Mouse (Mus musculus) testis, adult 2 months (tissue): ENCODE results near the gene Cdh23. TPM values are rescaled to one million over a fixed set of nuclear protein-coding genes. Genes with fewer than 3 reads are reported as not detected.

ENCODE experiments used
- H3K27ac ChIP-seq: fragments of 200-500 bp; 2 replicates; pipeline ENCODE4 v1.5.1; 2012; ENCODE audit warnings: low read depth, low read length; ENCODE audit not compliant: control insufficient read depth, insufficient read depth
- H3K27me3 ChIP-seq: fragments of 200-500 bp; 2 replicates; pipeline ENCODE4 v1.6.1; 2012; ENCODE audit warnings: mild to moderate bottlenecking, low read length, moderate library complexity; ENCODE audit not compliant: control insufficient read depth, insufficient read depth
- H3K36me3 ChIP-seq: fragments of 200-500 bp; 2 replicates; pipeline ENCODE4 v1.6.1; 2012; ENCODE audit warnings: mild to moderate bottlenecking, low read length; ENCODE audit not compliant: control insufficient read depth, insufficient read depth
- H3K4me1 ChIP-seq: fragments of 200-500 bp; 2 replicates; pipeline ENCODE4 v1.6.1; 2012; ENCODE audit warnings: low read length; ENCODE audit not compliant: control insufficient read depth, insufficient read depth
- H3K4me3 ChIP-seq: fragments of 200-500 bp; 2 replicates; pipeline ENCODE4 v1.5.1; 2012; ENCODE audit warnings: low read depth, mild to moderate bottlenecking, low read length, moderate library complexity, mixed read lengths; ENCODE audit not compliant: control insufficient read depth
- CTCF ChIP-seq: fragments of 200-500 bp; IDR thresholded peaks from 2 replicates; pipeline ENCODE4 v1.5.1; 2012; ENCODE audit warnings: low read depth, mild to moderate bottlenecking, inconsistent platforms, low read length, moderate library complexity; ENCODE audit not compliant: control insufficient read depth, insufficient read depth, insufficient replicate concordance
- POLR2A ChIP-seq: fragments of 200-500 bp; IDR thresholded peaks from 2 replicates; pipeline ENCODE4 v1.6.1; 2012; ENCODE audit warnings: low read depth, mild to moderate bottlenecking, inconsistent platforms, low read length, moderate library complexity; ENCODE audit not compliant: control insufficient read depth
- polyA plus RNA-seq: library from polyadenylated mRNA; depleted of rRNA; stranded (reverse); fragments of >200 nt; gene quantifications from 2 replicates; pipeline ENCODE4 v1.2.3, GENCODE M21; 2012

Gene Cdh23
- polyA plus RNA-seq, 1 experiment = 34.4 TPM

- Histone ChIP-seq H3K36me3 (no peaks in the 10 kb centered on the region), H3K4me3 (no peak overlapping the region), H3K4me1 (no peaks in the 10 kb centered on the region), H3K27me3 (no peaks in the 10 kb centered on the region), H3K27ac (no peak overlapping the region)
- TF ChIP-seq CTCF = no peak
- no peak for TF ChIP-seq POLR2A
Observed at GRCm38 (mm10) chr10:60527949-60528348, 168.3 kb downstream of the Cdh23 start.

GRCm38 (mm10) chr10:60525081-60525480, 171.2 kb downstream of the Cdh23 start:
- Histone ChIP-seq H3K27me3 (no peaks in the 10 kb centered on the region), H3K4me1 (no peaks in the 10 kb centered on the region), H3K4me3 (no peak overlapping the region), H3K36me3 (no peaks in the 10 kb centered on the region), H3K27ac (no peak overlapping the region)
- TF ChIP-seq CTCF (no peak), POLR2A (no peak)

GRCm38 (mm10) chr10:60516286-60516685, 180.0 kb downstream of the Cdh23 start:
- Histone ChIP-seq H3K4me1 (no peaks in the 10 kb centered on the region), H3K27ac (no peak overlapping the region), H3K4me3 (no peak overlapping the region), H3K36me3 (no peaks in the 10 kb centered on the region), H3K27me3 (no peaks in the 10 kb centered on the region)
- TF ChIP-seq CTCF = no peak
- no peak for TF ChIP-seq POLR2A

GRCm38 (mm10) chr10:60498538-60498937, 197.8 kb downstream of the Cdh23 start:
- no peaks in the 10 kb centered on the region for H3K27me3 ChIP-seq
- H3K4me3 ChIP-seq = no peak overlapping the region
- TF ChIP-seq POLR2A (no peak), CTCF (no peak)
- no peak overlapping the region for H3K27ac ChIP-seq
- H3K4me1 ChIP-seq = no peaks in the 10 kb centered on the region
- no peaks in the 10 kb centered on the region for H3K36me3 ChIP-seq

GRCm38 (mm10) chr10:60495070-60495469, 201.2 kb downstream of the Cdh23 start:
- Histone ChIP-seq H3K4me1 (no peaks in the 10 kb centered on the region), H3K4me3 (no peak overlapping the region), H3K27ac (no peak overlapping the region), H3K27me3 (no peaks in the 10 kb centered on the region), H3K36me3 (no peaks in the 10 kb centered on the region)
- TF ChIP-seq POLR2A (no peak), CTCF (no peak)

- TF ChIP-seq CTCF (no peak), POLR2A (no peak)
- Histone ChIP-seq H3K36me3 (no peaks in the 10 kb centered on the region), H3K4me1 (no peaks in the 10 kb centered on the region), H3K27ac (no peak overlapping the region), H3K4me3 (no peak overlapping the region), H3K27me3 (no peaks in the 10 kb centered on the region)
Observed at GRCm38 (mm10) chr10:60491538-60491937, 204.8 kb downstream of the Cdh23 start.

GRCm38 (mm10) chr10:60481381-60481780, 214.9 kb downstream of the Cdh23 start:
- no peaks in the 10 kb centered on the region for H3K4me1 ChIP-seq
- H3K27ac ChIP-seq = no peak overlapping the region
- H3K4me3 ChIP-seq = no peak overlapping the region
- H3K27me3 ChIP-seq = no peaks in the 10 kb centered on the region
- no peaks in the 10 kb centered on the region for H3K36me3 ChIP-seq
- TF ChIP-seq POLR2A (no peak), CTCF (no peak)

GRCm38 (mm10) chr10:60474549-60474948, 221.7 kb downstream of the Cdh23 start:
- no peaks in the 10 kb centered on the region for H3K36me3 ChIP-seq
- no peak overlapping the region for H3K27ac ChIP-seq
- TF ChIP-seq POLR2A = no peak
- TF ChIP-seq CTCF = no peak
- H3K4me1 ChIP-seq = peaks cover 5% of the 10 kb centered on the region; the same call in 1 of the 2 replicates
- H3K27me3 ChIP-seq = no peaks in the 10 kb centered on the region
- H3K4me3 ChIP-seq = no peak overlapping the region
